Mouse (Mus musculus) adrenal gland, postnatal 10 days (tissue): ENCODE measurements at regions not wholly inside any gene's neighbourhood (a gene's known extent, or its start where the extent isn't known, plus 50 kb on each side); places are given as distances from the start of the nearest gene placed in this dataset.
A peak's percentile ranks its signal among the peaks of the same experiment; 100 is the strongest.

Experiments used
- DNase-seq: peaks from one replicate; pipeline ENCODE4 v3.0.0; 2021; ENCODE audit warnings: mixed read lengths

- DNase-seq = no peak
Measured at GRCm38 (mm10) chr10:122194139-122194538, 97.0 kb upstream of the Rxylt1 start.

- DNase-seq = no peak
Measured at GRCm38 (mm10) chr10:122193343-122193742, 96.2 kb upstream of the Rxylt1 start.

GRCm38 (mm10) chr10:122185152-122185745 is 88.1 kb upstream of the Rxylt1 start:
- no peak for DNase-seq

GRCm38 (mm10) chr10:122183025-122183424 is 85.9 kb upstream of the Rxylt1 start:
- peak; percentile 67 for DNase-seq

GRCm38 (mm10) chr10:122149038-122149437 is 51.9 kb upstream of the Rxylt1 start:
- no peak for DNase-seq

GRCm38 (mm10) chr10:122148609-122149008 is 51.4 kb upstream of the Rxylt1 start:
- DNase-seq = no peak
